Mouse (Mus musculus): ENCODE data around the gene Rnf149.

Rnf149 gene

GRCm38 (mm10) chr1:39575778-39576375, 1.3 kb downstream of the Rnf149 start:
- DNase-seq: no peak

GRCm38 (mm10) chr1:39573890-39574289, 3.3 kb downstream of the Rnf149 start:
- DNase-seq: no peak

- no peak for DNase-seq
Measured at GRCm38 (mm10) chr1:39571653-39572052, 5.6 kb downstream of the Rnf149 start.

GRCm38 (mm10) chr1:39568079-39568478, 9.1 kb downstream of the Rnf149 start:
- DNase-seq: no peak

- no peak for DNase-seq
Measured at GRCm38 (mm10) chr1:39564603-39565002, 12.6 kb downstream of the Rnf149 start.

GRCm38 (mm10) chr1:39563161-39563560, 14.0 kb downstream of the Rnf149 start:
- no peak for DNase-seq

GRCm38 (mm10) chr1:39561920-39562319, 15.3 kb downstream of the Rnf149 start:
- DNase-seq: no peak

GRCm38 (mm10) chr1:39559009-39559408, 18.2 kb downstream of the Rnf149 start:
- DNase-seq: no peak

GRCm38 (mm10) chr1:39555556-39556415, 21.4 kb downstream of the Rnf149 start:
- no peak for DNase-seq

GRCm38 (mm10) chr1:39549831-39550230, 27.4 kb downstream of the Rnf149 start:
- DNase-seq: no peak

- DNase-seq: no peak
Measured at GRCm38 (mm10) chr1:39547238-39547637, 30.0 kb downstream of the Rnf149 start.

GRCm38 (mm10) chr1:39546160-39546866, 30.9 kb downstream of the Rnf149 start:
- DNase-seq: no peak

- DNase-seq: no peak
Measured at GRCm38 (mm10) chr1:39545589-39545988, 31.6 kb downstream of the Rnf149 start.

- DNase-seq: no peak
Measured at GRCm38 (mm10) chr1:39540592-39540991, 36.6 kb downstream of the Rnf149 start.

- DNase-seq: no peak
Measured at GRCm38 (mm10) chr1:39537631-39538380, 39.4 kb downstream of the Rnf149 start.

- DNase-seq: no peak
Measured at GRCm38 (mm10) chr1:39536701-39537100, 40.5 kb downstream of the Rnf149 start.

- DNase-seq: peak; percentile 95
Measured at GRCm38 (mm10) chr1:39535515-39536311, 41.5 kb downstream of the Rnf149 start.

- no peak for DNase-seq
Measured at GRCm38 (mm10) chr1:39534831-39535230, 42.4 kb downstream of the Rnf149 start, which contains the start of gene Cnot11. Cnot11 (plus strand) TSS chr1:39534992.

GRCm38 (mm10) chr1:39533917-39534316, 43.3 kb downstream of the Rnf149 start:
- no peak for DNase-seq

- no peak for DNase-seq
Measured at GRCm38 (mm10) chr1:39531036-39531435, 46.2 kb downstream of the Rnf149 start.

- DNase-seq: peak; percentile 90
Measured at GRCm38 (mm10) chr1:39530258-39530943, 46.8 kb downstream of the Rnf149 start.

Data from right cerebral cortex, postnatal 4 days (tissue).